Mouse (Mus musculus) CH12F3 (cell line): ENCODE results near the gene Rad23a.

ENCODE experiments used
- in situ Hi-C: fragments of 300-500 bp; cut with MboI; formaldehyde crosslinking; loops from 2 replicates; pipeline ENCODE4 v1.14.3; 2020; ENCODE audit warnings: low sequenced_read_pairs

The Rad23a gene

DNA sequence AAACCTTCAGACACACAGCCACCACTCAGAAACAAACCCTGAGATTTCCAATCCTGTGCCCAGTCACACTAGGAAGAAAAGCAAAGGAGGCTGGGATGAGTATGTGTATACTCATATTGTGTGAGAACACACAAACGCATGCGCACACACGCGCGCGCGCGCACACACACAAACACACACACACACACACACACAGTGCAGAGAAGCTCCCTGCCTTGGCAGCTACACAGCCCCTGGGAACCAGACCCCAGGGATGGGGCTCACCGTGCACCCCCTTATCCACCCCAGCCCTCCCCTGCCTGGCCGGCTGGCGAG is 26.3 kb downstream of the Rad23a start:
- in situ Hi-C loops, result loop anchor here (5.0 kb wide), 1 partner anchor 102 kb away; no protein-coding TSS in a partner anchor

DNA sequence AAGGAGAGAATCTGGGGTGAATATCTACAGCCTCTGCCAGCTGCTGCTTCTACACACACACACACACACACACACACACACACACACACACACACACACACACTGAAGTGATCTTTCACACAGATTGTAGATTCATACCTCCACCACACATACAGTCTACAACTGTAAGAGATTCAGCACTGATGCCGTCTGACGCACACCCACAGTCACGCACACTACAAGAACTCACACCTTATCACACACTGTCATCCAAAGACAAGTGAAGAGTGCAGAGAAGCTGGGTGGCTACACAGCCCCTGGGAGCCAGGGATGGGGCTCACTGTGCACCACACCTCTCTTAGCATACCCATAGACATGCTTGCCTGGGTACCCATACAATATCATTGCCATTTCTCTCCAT is 26.6 kb downstream of the Rad23a start:
- in situ Hi-C loops, result loop anchor here (5.0 kb wide), 1 partner anchor 102 kb away; no protein-coding TSS in a partner anchor

DNA sequence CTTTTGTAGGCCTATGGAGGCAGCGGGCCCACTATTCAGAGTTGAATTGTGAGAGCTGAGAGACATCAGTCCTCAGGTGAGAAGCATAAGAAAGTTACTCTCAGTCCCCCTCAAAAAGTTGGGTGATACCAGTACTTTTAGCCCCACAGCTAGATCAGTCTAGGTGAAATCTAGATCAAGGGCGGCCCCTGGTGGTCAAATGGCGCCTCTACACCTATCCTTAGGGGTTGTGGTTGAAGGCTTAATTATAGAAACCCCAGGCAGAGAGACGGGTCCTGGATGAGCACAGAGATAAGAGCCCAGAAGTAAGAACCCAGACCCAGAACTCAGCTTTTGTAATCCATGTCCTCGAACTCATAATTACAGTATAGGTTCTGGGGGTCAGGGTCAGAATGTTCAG is 27.4 kb downstream of the Rad23a start:
- in situ Hi-C loops, result loop anchor here (5.0 kb wide), 1 partner anchor 101 kb away; no protein-coding TSS in a partner anchor

DNA sequence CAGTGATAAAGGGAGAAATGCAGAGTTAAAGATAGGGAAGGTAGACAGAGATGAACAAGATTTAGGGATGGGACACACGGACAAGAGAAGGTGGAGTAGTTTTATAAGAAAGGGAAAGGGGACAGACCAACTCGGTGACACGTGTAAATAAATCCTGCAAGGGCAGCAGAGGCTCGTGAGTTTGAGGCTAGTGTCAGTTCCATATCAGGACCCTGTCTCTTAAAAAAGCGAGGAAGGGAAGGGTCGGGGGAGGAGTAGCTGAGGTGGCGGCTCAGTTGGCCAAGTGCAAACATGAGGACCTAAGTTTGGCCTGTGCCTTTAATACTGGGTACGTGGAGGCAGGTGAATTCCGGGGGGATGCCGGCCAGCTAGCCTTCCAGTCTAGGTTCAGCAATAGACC is 29.2 kb downstream of the Rad23a start:
- in situ Hi-C loops, result loop anchor here (5.0 kb wide), 1 partner anchor 99 kb away; no protein-coding TSS in a partner anchor

DNA sequence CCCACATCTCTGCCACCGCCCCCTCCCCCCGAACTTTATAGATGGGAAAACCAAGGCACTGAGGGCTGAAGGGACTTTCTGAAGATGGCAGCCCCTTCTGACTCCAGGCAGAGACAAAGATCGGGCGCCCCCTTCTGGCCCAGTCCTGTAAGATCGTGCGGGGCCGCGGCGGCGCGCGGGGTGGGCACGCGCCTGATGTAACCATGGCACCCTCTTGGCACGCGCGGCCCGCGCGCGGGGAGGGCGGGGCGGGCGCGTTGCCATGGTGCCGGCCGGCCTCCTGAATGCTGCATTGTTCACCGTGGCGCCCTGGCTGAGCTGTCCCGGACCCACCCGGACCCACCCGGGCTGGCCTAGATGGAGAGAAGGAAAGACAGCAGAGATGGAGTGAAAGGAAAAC is 29.6 kb downstream of the Rad23a start:
- in situ Hi-C loops, result loop anchor here (5.0 kb wide), 1 partner anchor 99 kb away; no protein-coding TSS in a partner anchor

DNA sequence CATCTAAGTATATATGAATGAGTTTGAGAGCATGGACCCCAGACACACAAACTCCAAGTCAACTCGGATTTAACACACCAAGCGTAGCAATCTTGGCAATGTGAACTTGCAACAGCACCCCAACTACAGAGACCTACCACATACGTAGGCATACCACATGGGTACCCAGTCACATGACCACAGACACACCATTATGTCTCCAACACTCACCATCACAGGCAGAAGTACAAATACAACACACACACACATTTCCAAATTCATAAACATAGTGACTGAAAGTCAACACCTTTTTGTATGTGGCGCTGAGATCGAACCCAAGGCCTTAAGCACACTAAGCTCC is 30.6 kb downstream of the Rad23a start:
- in situ Hi-C loops, result loop anchor here (5.0 kb wide), 1 partner anchor 98 kb away; no protein-coding TSS in a partner anchor

DNA sequence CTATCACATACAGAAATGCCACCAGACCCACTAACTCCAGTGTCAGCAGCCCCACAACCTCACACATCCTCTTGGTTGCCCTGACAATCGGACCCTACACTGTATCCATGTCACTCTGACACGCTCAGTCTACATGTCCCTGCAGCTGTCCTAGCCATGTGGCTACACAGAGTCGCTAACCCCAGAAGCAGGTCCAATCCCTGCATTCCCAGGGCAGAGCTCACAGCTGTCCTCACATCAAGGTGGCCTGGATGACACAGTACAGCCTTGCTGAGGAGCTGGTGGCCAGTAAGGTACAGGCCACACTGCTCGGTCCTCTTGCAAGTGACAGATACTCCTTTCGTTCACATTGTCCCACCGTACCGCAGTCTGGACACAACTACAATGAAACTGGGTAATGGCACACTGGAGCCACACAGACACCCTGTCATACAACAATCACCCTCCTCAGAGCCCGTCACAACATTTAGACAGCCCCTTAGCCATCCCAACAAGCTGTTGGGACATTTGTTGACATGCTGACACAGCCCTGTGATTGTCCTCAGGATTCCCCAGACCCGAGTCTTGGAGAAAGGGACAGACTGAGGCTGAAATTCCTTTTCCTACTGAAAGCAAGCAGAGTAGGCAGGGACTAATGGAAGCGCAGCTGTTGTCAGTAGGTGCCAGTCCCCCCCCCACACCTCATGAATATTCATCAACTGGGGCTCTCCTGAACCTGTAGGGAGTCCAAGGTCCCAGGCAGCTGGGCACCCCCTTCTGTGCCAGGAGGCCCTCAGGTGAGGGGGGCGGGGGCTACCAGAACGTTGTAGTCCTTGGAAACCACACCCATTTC is 31.1 kb downstream of the Rad23a start:
- in situ Hi-C loops, result no loop called here

DNA sequence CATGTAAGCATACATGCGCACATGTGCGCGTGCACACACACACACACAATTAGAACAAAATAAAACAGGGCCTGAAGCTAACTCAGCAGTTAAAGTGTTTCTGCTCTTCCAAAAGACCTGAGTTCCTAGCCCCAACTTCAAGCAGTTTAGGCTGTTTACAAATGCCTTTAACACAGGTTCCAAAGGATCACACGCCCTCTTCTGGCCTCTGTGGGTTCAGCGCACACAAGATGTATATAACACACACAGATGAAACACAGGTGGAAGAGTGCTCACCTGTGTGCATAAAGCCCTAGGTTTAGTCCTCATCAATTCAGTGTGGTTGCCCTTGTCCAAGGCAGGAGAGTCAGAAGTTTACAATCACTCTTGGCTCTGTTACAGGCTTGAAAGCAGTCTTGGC is 34.4 kb downstream of the Rad23a start:
- in situ Hi-C loops, result no loop called here

DNA sequence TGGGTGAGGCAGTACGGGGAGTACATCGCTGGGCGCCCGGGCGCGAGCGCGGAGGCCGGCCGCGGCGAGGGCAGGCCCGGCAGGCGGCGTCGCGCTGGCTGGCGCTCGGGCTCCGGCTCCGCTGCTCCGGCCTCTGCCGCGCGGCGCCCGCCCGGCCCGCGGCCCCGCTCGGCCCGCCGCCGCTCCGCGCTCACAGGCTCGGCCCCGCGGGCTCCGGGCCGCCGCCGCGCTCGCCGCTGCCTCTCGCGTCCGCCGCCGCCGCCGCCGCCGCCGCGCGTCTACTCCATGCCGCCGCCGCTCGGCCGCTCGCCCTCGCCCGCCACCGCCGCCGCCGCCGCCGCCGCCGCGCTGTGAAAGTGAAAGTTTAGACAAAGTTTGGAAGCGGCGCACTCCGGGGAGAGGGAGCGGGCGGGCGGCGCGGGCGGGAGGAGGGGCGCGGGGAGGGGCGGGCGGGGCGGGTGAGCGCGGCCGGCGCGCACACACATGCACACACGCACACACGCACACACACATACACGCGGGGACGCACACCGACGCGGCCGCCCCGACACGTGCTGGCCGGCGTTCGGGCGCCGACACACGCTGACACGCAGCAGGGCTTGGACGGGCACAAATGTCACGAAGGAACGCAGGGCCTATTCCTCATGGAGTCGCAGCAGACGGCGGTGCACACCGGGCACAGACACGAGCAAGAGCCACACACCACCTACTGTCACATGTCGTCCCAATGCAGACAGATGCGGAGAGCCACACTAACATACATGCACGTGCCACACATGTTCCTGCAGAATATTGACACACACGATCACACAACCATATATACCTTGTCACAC is 40.2 kb downstream of the Rad23a start, which contains the start of gene Nfix:
Gene Nfix (minus strand): TSS at position 346 of the 833 bp plus-strand sequence.
- in situ Hi-C loops, result no loop called here

DNA sequence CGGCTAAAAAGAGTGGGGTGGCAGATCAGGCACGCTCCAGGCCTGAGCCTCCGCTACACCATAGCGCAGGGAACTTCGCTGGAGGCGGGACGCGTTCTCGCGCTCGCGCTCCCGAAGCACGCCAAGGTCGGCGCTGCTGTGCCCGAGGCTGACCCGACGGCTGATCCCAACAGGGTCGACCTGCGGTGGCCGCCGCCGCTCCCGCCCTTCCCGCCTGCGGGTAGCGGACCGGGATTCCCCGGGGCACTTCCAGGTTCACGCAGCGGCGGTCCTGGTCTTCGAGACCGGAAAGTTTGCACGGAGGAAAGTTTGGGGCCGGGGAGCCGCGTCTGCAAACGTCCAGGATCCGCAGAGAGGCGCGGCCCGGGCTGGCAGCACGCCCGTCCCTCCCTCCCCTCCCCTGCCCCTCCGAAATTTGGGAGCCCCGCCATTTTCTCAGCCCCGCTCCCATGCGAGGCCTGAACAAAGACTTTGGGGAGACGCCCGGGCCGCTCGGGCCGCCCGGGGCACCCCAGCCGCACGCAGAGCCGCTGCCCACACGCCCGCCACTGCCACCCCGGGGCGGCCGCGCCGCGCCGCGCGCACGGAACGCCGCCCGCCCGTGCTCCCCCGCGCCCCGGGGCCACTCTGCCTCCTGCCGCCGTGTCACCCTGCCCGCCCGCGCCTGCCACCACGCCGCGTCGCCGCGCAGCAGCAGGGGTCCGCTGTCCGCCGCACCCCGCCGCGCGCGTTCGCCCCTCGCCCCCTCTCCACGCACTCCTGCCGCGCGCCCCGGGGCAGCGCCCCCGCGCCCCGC is 41.1 kb downstream of the Rad23a start:
- in situ Hi-C loops, result no loop called here

DNA sequence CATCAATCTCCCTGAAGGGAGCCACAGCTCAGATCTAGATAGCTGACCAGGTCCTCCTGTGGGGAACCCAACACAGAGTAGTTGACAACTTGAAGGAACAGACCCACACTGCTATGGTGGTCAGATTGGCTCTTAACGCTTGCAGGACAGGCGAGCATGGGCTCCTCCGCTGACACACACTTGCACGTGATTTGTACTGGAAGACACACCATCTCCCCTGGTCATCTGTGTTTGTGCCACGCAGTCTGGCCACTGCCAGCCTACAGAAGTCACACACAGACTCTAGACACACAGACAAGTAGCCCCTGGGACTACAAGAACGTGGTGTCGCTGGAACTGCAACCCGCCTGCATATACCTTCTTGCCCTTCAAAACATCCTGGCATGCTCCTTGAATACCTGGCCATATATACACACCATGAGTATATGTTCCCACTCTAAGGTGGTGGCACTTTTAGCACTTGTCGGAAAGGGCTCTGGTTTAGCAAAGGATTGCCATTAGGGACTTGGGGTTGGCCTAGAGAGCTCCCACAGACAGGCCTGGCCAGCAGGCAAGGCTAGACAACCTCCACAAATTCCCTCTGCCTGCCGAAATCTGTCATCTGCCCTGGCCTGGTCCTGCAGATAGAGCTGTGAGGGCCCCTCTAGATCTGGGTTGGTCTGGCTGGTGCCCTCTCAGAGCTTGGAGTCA is 41.9 kb downstream of the Rad23a start:
- in situ Hi-C loops, result no loop called here

DNA sequence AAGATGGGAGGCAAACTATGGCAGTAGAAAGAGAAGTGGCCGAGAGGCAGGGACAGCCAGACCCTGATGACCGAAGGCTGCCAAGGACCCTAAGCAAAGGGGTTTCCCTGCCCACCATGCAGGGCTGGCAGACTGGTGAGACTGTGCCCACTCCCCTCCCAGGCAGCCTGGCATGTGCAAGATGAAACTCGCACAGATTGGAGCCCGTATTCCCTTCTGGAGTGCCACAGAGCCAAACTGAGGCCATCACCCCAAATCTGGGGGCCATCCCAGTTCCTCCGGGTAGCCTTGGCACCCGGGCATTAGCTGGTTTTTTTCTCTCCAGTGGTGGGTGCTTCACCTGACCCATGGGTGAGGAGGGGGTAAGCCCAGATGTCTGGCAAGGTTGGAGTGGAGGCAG is 42.5 kb downstream of the Rad23a start:
- in situ Hi-C loops, result no loop called here

DNA sequence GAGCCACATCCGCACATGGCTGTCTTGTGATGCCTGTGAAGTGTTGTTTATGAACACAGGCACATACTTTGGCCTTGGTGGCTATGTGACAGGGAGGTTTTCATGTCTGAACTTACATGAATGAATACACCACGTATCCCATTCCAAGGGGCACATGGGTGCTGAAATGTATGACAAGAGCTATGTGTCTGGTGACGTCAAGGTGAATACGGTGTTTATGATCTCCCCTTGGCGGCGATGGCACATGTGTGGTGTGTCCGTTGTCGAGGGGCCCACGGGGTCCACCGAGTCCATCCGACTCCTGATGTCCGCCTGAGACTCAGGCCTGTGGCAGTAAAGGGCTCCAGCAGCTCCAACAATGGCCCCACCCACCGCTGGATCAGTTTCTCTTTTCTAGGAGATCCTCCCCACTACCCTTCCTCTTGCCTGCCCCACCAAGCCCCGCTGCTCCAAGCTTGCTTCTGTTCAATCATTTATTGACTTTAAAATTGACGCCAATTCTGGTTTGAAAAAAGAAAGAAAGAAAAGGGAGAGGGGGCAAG is 43.1 kb downstream of the Rad23a start:
- in situ Hi-C loops, result no loop called here

DNA sequence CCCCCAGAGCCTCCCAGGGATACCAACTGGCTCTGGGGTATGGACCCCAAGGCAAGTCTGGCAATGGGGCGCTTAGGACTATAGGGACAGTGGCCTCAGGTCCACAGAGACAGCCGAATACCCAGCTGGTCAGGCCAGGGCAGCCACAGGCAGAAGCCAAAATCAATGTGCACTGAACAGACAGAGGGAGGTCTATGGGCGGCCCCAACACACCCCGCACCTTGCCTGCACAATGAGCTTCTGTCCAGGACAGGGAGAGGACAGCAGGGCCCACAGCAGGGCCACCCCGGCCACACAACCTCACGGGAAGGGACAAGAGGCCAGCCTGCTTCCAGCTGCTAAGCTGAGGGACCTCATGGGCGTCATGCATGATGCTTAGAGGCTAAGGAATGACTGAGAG is 46.0 kb downstream of the Rad23a start:
- in situ Hi-C loops, result no loop called here

DNA sequence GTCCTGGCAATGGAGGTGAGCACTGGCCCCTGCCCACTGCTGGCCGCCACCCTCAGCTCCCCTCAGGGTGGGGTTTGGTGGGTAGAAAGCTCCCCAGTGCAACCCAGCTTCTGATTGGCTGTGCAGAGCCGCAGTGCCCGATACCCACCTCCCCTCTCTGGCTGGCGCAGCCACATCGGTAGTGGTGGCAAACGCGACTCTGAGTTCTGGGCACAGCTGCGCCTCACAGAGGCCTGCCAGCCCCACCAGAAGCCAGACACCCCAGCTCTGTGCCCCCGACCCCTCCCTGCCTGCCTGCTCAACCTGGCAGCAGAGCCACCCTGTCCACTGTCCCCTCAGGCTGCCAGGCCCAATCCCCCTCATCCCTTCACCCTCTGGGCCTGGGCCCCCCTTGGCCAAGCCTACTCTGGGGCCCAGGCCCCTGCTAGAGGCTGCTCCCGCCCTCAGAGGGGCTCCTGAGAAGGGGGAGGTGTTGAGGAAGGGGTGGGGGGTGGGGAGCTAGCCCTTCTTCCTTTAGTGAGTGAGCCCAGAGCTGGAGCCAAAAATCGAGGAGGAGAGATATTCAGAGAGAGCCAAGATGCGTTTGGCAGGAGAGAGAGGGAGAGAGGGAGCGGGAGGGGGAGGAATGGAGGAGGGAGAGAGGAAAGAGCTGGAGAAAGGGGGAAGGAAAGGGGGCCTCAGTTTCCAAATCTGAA is 46.5 kb downstream of the Rad23a start:
- in situ Hi-C loops, result no loop called here

DNA sequence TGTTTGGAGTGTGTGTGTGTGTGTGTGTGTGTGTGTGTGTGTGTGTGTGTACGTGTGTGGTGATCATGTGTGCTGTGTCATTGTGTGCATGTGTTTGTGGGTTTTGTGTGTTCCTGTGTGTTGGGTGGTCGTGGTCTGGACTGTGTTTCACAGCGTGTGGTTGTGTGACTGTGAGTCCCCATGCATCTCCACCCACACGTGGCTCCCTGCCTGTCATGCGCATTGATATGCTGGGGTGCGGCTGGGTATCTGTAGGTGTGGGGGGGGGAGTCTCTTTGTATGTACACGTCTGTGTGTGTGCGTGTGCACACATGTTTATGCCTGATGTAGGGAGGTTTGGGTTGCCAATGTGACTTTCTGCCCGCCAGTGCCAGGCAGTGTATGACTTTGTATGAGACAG is 47.3 kb downstream of the Rad23a start:
- in situ Hi-C loops, result no loop called here

DNA sequence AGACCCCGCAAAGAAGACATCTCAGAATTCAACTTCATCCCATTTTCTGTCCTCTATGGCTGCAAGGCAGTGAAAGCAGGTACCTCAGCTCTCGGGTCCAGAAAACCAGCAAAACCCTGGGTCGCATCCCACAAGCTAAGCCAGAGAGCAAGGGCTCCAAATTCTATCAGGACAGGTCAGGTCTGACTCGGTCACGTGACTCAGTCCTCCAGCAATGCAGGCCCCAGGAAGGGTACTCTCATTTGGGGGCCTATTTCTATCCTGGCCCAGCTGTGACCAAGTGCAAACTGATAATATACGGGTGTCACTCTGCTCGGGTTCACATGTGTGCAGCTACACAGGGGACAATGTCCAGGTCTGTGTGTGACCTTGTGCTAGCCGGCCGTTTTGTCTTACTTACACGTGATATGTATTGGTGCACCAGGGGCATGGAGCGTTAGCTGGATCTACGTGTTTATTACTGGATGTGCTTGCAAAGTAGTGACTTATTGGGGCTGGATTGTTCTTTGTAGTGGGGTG is 48.0 kb downstream of the Rad23a start:
- in situ Hi-C loops, result no loop called here

DNA sequence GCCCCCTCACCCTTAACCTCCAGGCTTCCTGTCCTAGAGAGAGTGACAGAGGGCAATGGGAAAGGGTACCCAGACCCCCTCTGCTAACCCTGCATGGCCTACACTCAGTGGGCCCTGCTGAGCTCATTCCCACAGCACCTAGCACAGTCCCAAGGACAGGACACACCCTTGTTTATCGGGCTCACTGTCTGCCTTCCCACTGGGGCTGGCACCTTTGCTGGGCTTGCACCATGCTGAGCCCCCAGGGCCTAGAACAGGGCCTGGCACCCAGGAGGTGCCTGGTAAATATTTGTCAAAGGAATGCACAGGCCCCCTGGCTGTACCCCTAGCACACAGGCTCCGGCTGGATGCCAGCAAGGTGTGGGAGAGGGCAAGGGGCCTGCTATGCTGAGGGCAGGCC is 49.9 kb downstream of the Rad23a start:
- in situ Hi-C loops, result no loop called here

DNA sequence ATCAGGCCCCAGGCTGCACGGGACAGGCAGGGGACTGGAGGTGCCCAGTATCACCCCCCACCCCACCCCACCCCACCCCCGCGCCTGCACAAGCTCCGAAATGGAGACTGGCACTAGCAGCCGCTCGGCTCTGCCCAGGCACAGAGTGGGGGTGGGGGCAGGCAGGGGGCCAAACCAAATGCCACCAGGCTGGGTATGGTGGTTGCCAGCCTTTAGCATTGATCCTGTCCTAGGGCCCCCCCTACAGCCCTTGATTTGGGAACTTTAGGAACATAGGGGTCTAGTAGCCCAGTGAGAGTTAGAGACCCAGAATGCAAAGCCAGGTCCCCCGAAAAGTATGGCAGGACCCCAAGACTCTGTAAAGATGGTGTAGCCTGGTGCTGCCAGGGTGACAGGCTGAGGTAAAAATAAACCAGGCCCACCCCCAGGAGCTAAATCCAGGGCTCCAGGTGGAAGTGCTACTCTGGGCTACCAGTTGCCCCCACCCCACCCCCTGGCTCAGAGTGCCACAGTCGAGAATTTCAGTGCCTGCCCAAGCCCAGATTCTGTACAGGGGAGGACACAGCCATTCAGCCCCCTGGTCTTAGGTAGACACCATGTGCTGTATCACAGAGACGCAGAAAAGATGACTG is 50.5 kb downstream of the Rad23a start:
- in situ Hi-C loops, result no loop called here
